ENCODE assay signal across 37 mouse cellular contexts in genomic region chr14:60802026-60802425, GRCm38 (mm10). TPM values are rescaled to one million over a fixed set of nuclear protein-coding genes. Genes with fewer than 3 reads are reported as not detected.
"Had no signal": no experiment of that assay in that cellular context is flagged by ENCODE, and none has a peak within 500 bp of the region (broad histone marks: within the 10 kb centered on the region; RNA-seq: fewer than 3 reads in every experiment).

No protein-coding gene starts in this region.

- H3K9ac ChIP-seq: heart, embryonic 12.5 days; heart, embryonic 13.5 days; heart, embryonic 15.5 days; hindbrain, embryonic 12.5 days; hindbrain, embryonic 13.5 days; hindbrain, embryonic 14.5 days; hindbrain, embryonic 15.5 days; intestine, embryonic 15.5 days; kidney, embryonic 15.5 days had no signal

- H3K9me3 ChIP-seq: heart, embryonic 10.5 days; heart, embryonic 12.5 days; heart, embryonic 13.5 days; heart, embryonic 15.5 days; hindbrain, embryonic 10.5 days; hindbrain, embryonic 12.5 days; hindbrain, embryonic 13.5 days; hindbrain, embryonic 15.5 days; intestine, embryonic 15.5 days; kidney, embryonic 15.5 days had no signal

- H3K27ac ChIP-seq: heart, adult 2 months; heart, embryonic 10.5 days; heart, embryonic 13.5 days; heart, embryonic 15.5 days; hindbrain, embryonic 10.5 days; hindbrain, embryonic 12.5 days; hindbrain, embryonic 13.5 days; hindbrain, embryonic 14.5 days; hindbrain, embryonic 15.5 days; hindbrain, postnatal 0 days; intestine, embryonic 15.5 days; kidney, embryonic 15.5 days; kidney, postnatal 0 days; layer of hippocampus, adult 2 months had no signal

- DNase-seq: heart, adult 2 months; heart, postnatal 10 days; heart, postnatal 14 days; heart, postnatal 36 days; heart, postnatal 4 days; kidney, adult 11 months; kidney, adult 18-20 months; kidney, adult 2 months; kidney, adult 8-10 months; kidney, adult 9 months; kidney, postnatal 10 days; kidney, postnatal 14 days; kidney, postnatal 36 days; kidney, postnatal 4 days; layer of hippocampus, adult 9-11 months; layer of hippocampus, postnatal 36 days had no signal

- ATAC-seq: hindbrain, embryonic 16.5 days; hindbrain, postnatal 0 days; inflammation-experienced regulatory T-cells, adult 6 months; intestine, embryonic 15.5 days; intestine, embryonic 16.5 days; intestine, postnatal 0 days had no signal

- H3K4me1 ChIP-seq: hindbrain, embryonic 12.5 days; hindbrain, embryonic 13.5 days; hindbrain, embryonic 15.5 days; intestine, embryonic 15.5 days had no signal

- H3K4me3 ChIP-seq: heart, adult 2 months; heart, embryonic 10.5 days; heart, embryonic 12.5 days; heart, embryonic 13.5 days; heart, embryonic 15.5 days; hindbrain, embryonic 10.5 days; hindbrain, embryonic 12.5 days; hindbrain, embryonic 13.5 days; hindbrain, embryonic 15.5 days; intestine, embryonic 15.5 days; kidney, embryonic 15.5 days; layer of hippocampus, adult 2 months had no signal

- H3K4me2 ChIP-seq: heart, embryonic 11.5 days; heart, embryonic 12.5 days; heart, embryonic 13.5 days; heart, embryonic 15.5 days; hindbrain, embryonic 12.5 days; hindbrain, embryonic 13.5 days; hindbrain, embryonic 14.5 days; hindbrain, embryonic 15.5 days; intestine, embryonic 15.5 days; kidney, embryonic 15.5 days had no signal

- H3K27me3 ChIP-seq: heart, embryonic 12.5 days; heart, embryonic 13.5 days; heart, embryonic 15.5 days; hindbrain, embryonic 12.5 days; hindbrain, embryonic 13.5 days; hindbrain, embryonic 15.5 days; intestine, embryonic 15.5 days; kidney, embryonic 15.5 days had no signal

RNA-seq across cellular contexts. Expression of gene C1qtnf9, which starts 34.1 kb away (rescaled TPM):
- polyA plus RNA-seq: heart, embryonic 11.5 days; hindbrain, embryonic 11.5 days; hindbrain, embryonic 14.5 days; kidney, embryonic 14.5 days had no signal
